Mouse (Mus musculus) kidney, adult 8-10 months (tissue): ENCODE results near the gene Fem1a.

ENCODE experiments used
- DNase-seq, 2 experiments: peaks; one replicate each; pipeline ENCODE4 v3.0.0; 2022

Fem1a gene

GRCm38 (mm10) chr17:56281193-56281592 is 24.6 kb downstream of the Fem1a start:
- no peak for DNase-seq

- DNase-seq = no peak
These were observed 26.2 kb downstream of the Fem1a start for GRCm38 (mm10) chr17:56282802-56283201.

GRCm38 (mm10) chr17:56283316-56283715 is 26.7 kb downstream of the Fem1a start:
- DNase-seq = no peak

GRCm38 (mm10) chr17:56285995-56286394 is 29.4 kb downstream of the Fem1a start:
- DNase-seq = no peak

- peak; percentile 74 to 76 for DNase-seq
These were observed 31.2 kb downstream of the Fem1a start for GRCm38 (mm10) chr17:56287830-56288229.

- DNase-seq = no peak
These were observed 32.3 kb downstream of the Fem1a start for GRCm38 (mm10) chr17:56288866-56289265.

- peak; percentile 60 to 74 for DNase-seq
These were observed 33.0 kb downstream of the Fem1a start for GRCm38 (mm10) chr17:56289371-56290331.

GRCm38 (mm10) chr17:56290388-56291170 is 34.0 kb downstream of the Fem1a start:
- peak; percentile 96 to 99 for DNase-seq

- DNase-seq = peak; percentile 89 to 92
These were observed 34.5 kb downstream of the Fem1a start for GRCm38 (mm10) chr17:56291171-56291511.

GRCm38 (mm10) chr17:56291826-56292475 is 35.3 kb downstream of the Fem1a start:
- DNase-seq = no peak

GRCm38 (mm10) chr17:56292531-56293222 is 36.1 kb downstream of the Fem1a start, which contains the start of gene Plin3:
Gene Plin3, minus strand, starts transcription at chr17:56292873.
- no peak for DNase-seq

- no peak for DNase-seq
These were observed 36.7 kb downstream of the Fem1a start for GRCm38 (mm10) chr17:56293291-56293690.

- no peak for DNase-seq
These were observed 37.6 kb downstream of the Fem1a start for GRCm38 (mm10) chr17:56294241-56294640.

GRCm38 (mm10) chr17:56296201-56296600 is 39.6 kb downstream of the Fem1a start:
- DNase-seq = no peak

GRCm38 (mm10) chr17:56298238-56298637 is 41.6 kb downstream of the Fem1a start:
- DNase-seq = no peak

- DNase-seq = no peak
These were observed 43.6 kb downstream of the Fem1a start, which contains the start of gene Arrdc5 for GRCm38 (mm10) chr17:56300186-56300585. Gene Arrdc5, minus strand, starts transcription at chr17:56300286.

GRCm38 (mm10) chr17:56302363-56302996 is 45.9 kb downstream of the Fem1a start:
- DNase-seq = peak in 1 of 2 experiments; percentile 35

- DNase-seq = peak; percentile 69 to 76
These were observed 46.7 kb downstream of the Fem1a start, which contains the start of gene Uhrf1 for GRCm38 (mm10) chr17:56303160-56303846. Gene Uhrf1, plus strand, starts transcription at chr17:56303321.

GRCm38 (mm10) chr17:56303847-56304586 is 47.4 kb downstream of the Fem1a start:
- peak; percentile 92 to 95 for DNase-seq

GRCm38 (mm10) chr17:56304718-56305117 is 48.1 kb downstream of the Fem1a start:
- DNase-seq = no peak
